Mouse (Mus musculus) E14TG2a.4 (cell line): ENCODE results near the gene Cops3.

Source experiments
- CTCF ChIP-seq: conservative IDR thresholded peaks from 2 replicates; pipeline ENCODE4 v1.5.1; 2014; ENCODE audit warnings: low read length
- POU5F1 ChIP-seq: IDR thresholded peaks from 2 replicates; pipeline ENCODE4 v1.6.1; 2014; ENCODE audit warnings: low read length, borderline replicate concordance

DNA sequence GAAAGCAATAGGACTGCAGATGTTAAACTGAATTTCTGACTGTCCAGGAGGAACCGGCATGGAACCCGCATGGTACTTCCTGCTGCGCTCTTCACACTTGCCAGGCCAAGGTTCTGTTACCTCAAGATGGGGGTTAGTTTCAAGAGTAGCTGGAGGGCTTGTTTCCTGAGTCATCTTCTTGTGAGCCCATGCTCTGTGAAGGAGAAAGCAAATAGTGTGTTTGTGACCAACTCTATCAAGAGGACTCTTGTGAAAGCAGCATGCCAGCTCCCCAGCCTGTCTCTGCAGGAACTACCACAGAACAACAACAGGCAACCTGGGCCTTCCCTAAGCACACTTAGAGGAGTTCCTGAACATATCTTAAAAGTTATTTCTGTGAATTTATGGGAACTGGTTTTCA, 21.7 kb downstream of the Cops3 start:
- TF ChIP-seq CTCF (no peak), POU5F1 (no peak)
